Mouse (Mus musculus): ENCODE measurements around the gene Caml. TPM values are rescaled to one million over a fixed set of nuclear protein-coding genes. Genes with fewer than 3 reads are reported as not detected.
"Not testable (repeated sequence)": the region's sequence is repeated elsewhere in the genome, so short reads cannot be mapped to it uniquely, and the experiment has no call there.

Gene Caml
- polyA plus RNA-seq, 1 experiment from 2014 or later = 73.9 TPM

- H3K9me3 ChIP-seq = no peaks in the 10 kb centered on the region
- 6% methylated on average over 30 of the region's 30 CpGs for WGBS
- 0 out of 2 replicates have a peak within 1 kb of the TSS, but pooled peaks have one; percentile 50 for H3K27ac ChIP-seq (replicated peaks)
- peaks cover 41% of the 10 kb centered on the region for H3K36me3 ChIP-seq
- H3K4me3 ChIP-seq = peak within 1 kb of the TSS; percentile 98
- ATAC-seq (ENCODE audit: low FRiP score, low read depth) = peak; percentile 88
- peak within 1 kb of the TSS; percentile 92 for H3K4me2 ChIP-seq (replicated peaks)
- H3K27me3 ChIP-seq = no peaks in the 10 kb centered on the region
- peak within 1 kb of the TSS; percentile 92 for H3K9ac ChIP-seq (replicated peaks)
- H3K4me1 ChIP-seq = peaks cover 20% of the 10 kb centered on the region
These were observed 11.9 kb downstream of the Caml start, which contains the start of gene Ddx46 for GRCm38 (mm10) chr13:55634639-55635127. Gene Ddx46 (plus strand): TSS chr13:55635027.

- H3K36me3 ChIP-seq = peaks cover 45% of the 10 kb centered on the region
- ATAC-seq (ENCODE audit: low FRiP score, low read depth) = peak; percentile 73
These were observed 12.4 kb downstream of the Caml start for GRCm38 (mm10) chr13:55635146-55635571.

GRCm38 (mm10) chr13:55636185-55636983 lies 13.6 kb downstream of the Caml start:
- 90% methylated on average over 14 of the region's 14 CpGs for WGBS
- Histone ChIP-seq H3K36me3 (peaks cover 43% of the 10 kb centered on the region), H3K27ac (replicated peaks) (no peak overlapping the region), H3K9ac (replicated peaks) (no peak overlapping the region), H3K4me1 (peaks cover 20% of the 10 kb centered on the region), H3K27me3 (no peaks in the 10 kb centered on the region), H3K9me3 (no peaks in the 10 kb centered on the region), H3K4me2 (replicated peaks) (peak overlapping the region; percentile 92), H3K4me3 (peak overlapping the region; percentile 98; the same call in 1 of the 2 replicates)
- ATAC-seq (ENCODE audit: low FRiP score, low read depth) = no peak

More at GRCm38 (mm10) chr13:55635146-55635571, 12.4 kb downstream of the Caml start:
- Histone ChIP-seq H3K9ac (replicated peaks) (peak overlapping the region; percentile 92), H3K4me1 (peaks cover 20% of the 10 kb centered on the region), H3K4me2 (replicated peaks) (peak overlapping the region; percentile 92), H3K27ac (replicated peaks) (0 out of 2 replicates have a peak overlapping the region, but pooled peaks have one; percentile 50), H3K4me3 (peak overlapping the region; percentile 98), H3K27me3 (no peaks in the 10 kb centered on the region), H3K9me3 (no peaks in the 10 kb centered on the region)
- WGBS = 0% methylated on average over 27 of the region's 40 CpGs

GRCm38 (mm10) chr13:55640480-55640879 lies 17.7 kb downstream of the Caml start:
- Histone ChIP-seq H3K36me3 (peaks cover 38% of the 10 kb centered on the region), H3K4me1 (peaks cover 14% of the 10 kb centered on the region)
- WGBS = 58% methylated on average over 8 of the region's 8 CpGs
- not testable (repeated sequence) for H3K9me3 ChIP-seq; ATAC-seq (ENCODE audit: low FRiP score, low read depth); H3K4me3 ChIP-seq; H3K27me3 ChIP-seq; H3K4me2 ChIP-seq (replicated peaks); H3K27ac ChIP-seq (replicated peaks); H3K9ac ChIP-seq (replicated peaks)

- WGBS = 89% methylated on average over 2 of the region's 2 CpGs
- H3K9me3 ChIP-seq = no peaks in the 10 kb centered on the region
- H3K27me3 ChIP-seq = no peaks in the 10 kb centered on the region
- H3K9ac ChIP-seq (replicated peaks) = no peak overlapping the region
- no peaks in the 10 kb centered on the region for H3K4me1 ChIP-seq
- no peak overlapping the region for H3K27ac ChIP-seq (replicated peaks)
- no peak for ATAC-seq (ENCODE audit: low FRiP score, low read depth)
- peaks cover 66% of the 10 kb centered on the region for H3K36me3 ChIP-seq
- no peak overlapping the region for H3K4me3 ChIP-seq
- H3K4me2 ChIP-seq (replicated peaks) = no peak overlapping the region
These were observed 21.7 kb downstream of the Caml start for GRCm38 (mm10) chr13:55644525-55644924.

GRCm38 (mm10) chr13:55650098-55650497 lies 27.3 kb downstream of the Caml start:
- no peak overlapping the region for H3K4me2 ChIP-seq (replicated peaks)
- H3K36me3 ChIP-seq = peaks cover 100% of the 10 kb centered on the region
- no peaks in the 10 kb centered on the region for H3K27me3 ChIP-seq
- no peaks in the 10 kb centered on the region for H3K4me1 ChIP-seq
- ATAC-seq (ENCODE audit: low FRiP score, low read depth) = no peak
- no peaks in the 10 kb centered on the region for H3K9me3 ChIP-seq
- 88% methylated on average over 12 of the region's 12 CpGs for WGBS
- no peak overlapping the region for H3K9ac ChIP-seq (replicated peaks)
- no peak overlapping the region for H3K27ac ChIP-seq (replicated peaks)
- H3K4me3 ChIP-seq = no peak overlapping the region

GRCm38 (mm10) chr13:55650980-55651379 lies 28.2 kb downstream of the Caml start:
- H3K4me3 ChIP-seq = no peak overlapping the region
- no peaks in the 10 kb centered on the region for H3K27me3 ChIP-seq
- WGBS = 98% methylated on average over 6 of the region's 6 CpGs
- ATAC-seq (ENCODE audit: low FRiP score, low read depth) = no peak
- no peak overlapping the region for H3K9ac ChIP-seq (replicated peaks)
- no peaks in the 10 kb centered on the region for H3K9me3 ChIP-seq
- no peak overlapping the region for H3K4me2 ChIP-seq (replicated peaks)
- H3K4me1 ChIP-seq = no peaks in the 10 kb centered on the region
- peaks cover 100% of the 10 kb centered on the region for H3K36me3 ChIP-seq
- no peak overlapping the region for H3K27ac ChIP-seq (replicated peaks)

- no peak for ATAC-seq (ENCODE audit: low FRiP score, low read depth)
- H3K27ac ChIP-seq (replicated peaks) = no peak overlapping the region
- no peaks in the 10 kb centered on the region for H3K9me3 ChIP-seq
- peaks cover 91% of the 10 kb centered on the region for H3K36me3 ChIP-seq
- H3K4me3 ChIP-seq = no peak overlapping the region
- H3K27me3 ChIP-seq = no peaks in the 10 kb centered on the region
- 82% methylated on average over 6 of the region's 6 CpGs for WGBS
- H3K4me1 ChIP-seq = no peaks in the 10 kb centered on the region
- no peak overlapping the region for H3K4me2 ChIP-seq (replicated peaks)
- H3K9ac ChIP-seq (replicated peaks) = no peak overlapping the region
These were observed 45.7 kb downstream of the Caml start for GRCm38 (mm10) chr13:55668550-55668949.

- WGBS = 95% methylated on average over 6 of the region's 6 CpGs
- Histone ChIP-seq H3K27me3 (no peaks in the 10 kb centered on the region), H3K4me1 (no peaks in the 10 kb centered on the region), H3K36me3 (peaks cover 84% of the 10 kb centered on the region), H3K27ac (replicated peaks) (no peak overlapping the region), H3K9me3 (no peaks in the 10 kb centered on the region), H3K9ac (replicated peaks) (no peak overlapping the region), H3K4me3 (no peak overlapping the region), H3K4me2 (replicated peaks) (no peak overlapping the region)
- ATAC-seq (ENCODE audit: low FRiP score, low read depth) = no peak
These were observed 49.9 kb downstream of the Caml start for GRCm38 (mm10) chr13:55672711-55673110.

- ATAC-seq (ENCODE audit: low FRiP score, low read depth) = no peak
- WGBS = 93% methylated on average over 8 of the region's 8 CpGs
These were observed 54.6 kb downstream of the Caml start for GRCm38 (mm10) chr13:55677364-55677763.

More at GRCm38 (mm10) chr13:55677364-55677763, 54.6 kb downstream of the Caml start:
- H3K4me1 ChIP-seq = no peaks in the 10 kb centered on the region
- H3K4me2 ChIP-seq (replicated peaks) = no peak overlapping the region
- no peak overlapping the region for H3K4me3 ChIP-seq
- peaks cover 72% of the 10 kb centered on the region for H3K36me3 ChIP-seq
- H3K9ac ChIP-seq (replicated peaks) = no peak overlapping the region
- no peaks in the 10 kb centered on the region for H3K9me3 ChIP-seq
- H3K27ac ChIP-seq (replicated peaks) = no peak overlapping the region
- H3K27me3 ChIP-seq = no peaks in the 10 kb centered on the region

Data from midbrain, embryonic 12.5 days (tissue).